Mouse (Mus musculus) neural tube, embryonic 11.5 days (tissue): ENCODE results near the gene Celf2. TPM values are rescaled to one million over a fixed set of nuclear protein-coding genes. Genes with fewer than 3 reads are reported as not detected.

ENCODE experiments used
- ATAC-seq: fragments of 200-750 bp; cut with Nextera tagmentation; 2 replicates; pipeline ENCODE4 v1.8.0; 2017; ENCODE audit warnings: moderate number of reproducible peaks, mild to moderate bottlenecking, moderate TSS enrichment, moderate library complexity; ENCODE audit not compliant: insufficient read depth, low FRiP score, low TSS enrichment
- DNase-seq: peaks from one replicate; pipeline ENCODE4 v3.0.0-alpha.2; 2015; ENCODE audit warnings: low spot score
- H3K27ac ChIP-seq: fragments of 300-500 bp; sonication (generic); 2 replicates; pipeline ENCODE4 v1.5.1; 2014; ENCODE audit warnings: low read depth, mild to moderate bottlenecking, low read length
- H3K27me3 ChIP-seq: fragments of 300-500 bp; sonication (generic); 2 replicates; pipeline ENCODE4 v1.6.1; 2014; ENCODE audit warnings: mild to moderate bottlenecking, low read length, mixed read lengths; ENCODE audit not compliant: control insufficient read depth, insufficient read depth
- H3K36me3 ChIP-seq: fragments of 300-500 bp; sonication (generic); 2 replicates; pipeline ENCODE4 v1.6.1; 2014; ENCODE audit warnings: mild to moderate bottlenecking, low read length, moderate library complexity, mixed read lengths; ENCODE audit not compliant: control insufficient read depth, insufficient read depth
- H3K4me1 ChIP-seq: fragments of 300-500 bp; sonication (generic); 2 replicates; pipeline ENCODE4 v1.6.1; 2014; ENCODE audit warnings: low read length, mixed read lengths; ENCODE audit not compliant: control insufficient read depth, insufficient read depth
- H3K4me2 ChIP-seq: fragments of 300-500 bp; sonication (generic); 2 replicates; pipeline ENCODE4 v1.6.1; 2014; ENCODE audit warnings: low read depth, mild to moderate bottlenecking, moderate library complexity
- H3K4me3 ChIP-seq: fragments of 300-500 bp; sonication (generic); 2 replicates; pipeline ENCODE4 v1.5.1; 2014; ENCODE audit warnings: low read depth, low read length
- H3K9ac ChIP-seq: fragments of 300-500 bp; sonication (generic); 2 replicates; pipeline ENCODE4 v1.6.1; 2014; ENCODE audit warnings: mild to moderate bottlenecking, low read length
- H3K9me3 ChIP-seq: fragments of 300-500 bp; sonication (generic); 2 replicates; pipeline ENCODE4 v1.6.1; 2016; ENCODE audit warnings: low read length; ENCODE audit not compliant: control insufficient read depth
- WGBS: fragments of 180-500 bp; shearing (Covaris S2); extraction: QIAGEN DNeasy Blood & Tissue Kit; methylation state at CpG from one replicate; pipeline ENCODE4 v1.1.7; 2014; 5-methylcytosine and 5-hydroxymethylcytosine counted together
- polyA plus RNA-seq: library from polyadenylated mRNA; unstranded; fragments of >200 nt; fragmentation: Nextera tagmentation; extraction: Ambion mirVana; gene quantifications from 2 replicates; pipeline ENCODE4 v1.2.1, GENCODE M21; 2014

Celf2 gene
- polyA plus RNA-seq, 1 experiment from 2014 or later: 70.3 TPM

DNA sequence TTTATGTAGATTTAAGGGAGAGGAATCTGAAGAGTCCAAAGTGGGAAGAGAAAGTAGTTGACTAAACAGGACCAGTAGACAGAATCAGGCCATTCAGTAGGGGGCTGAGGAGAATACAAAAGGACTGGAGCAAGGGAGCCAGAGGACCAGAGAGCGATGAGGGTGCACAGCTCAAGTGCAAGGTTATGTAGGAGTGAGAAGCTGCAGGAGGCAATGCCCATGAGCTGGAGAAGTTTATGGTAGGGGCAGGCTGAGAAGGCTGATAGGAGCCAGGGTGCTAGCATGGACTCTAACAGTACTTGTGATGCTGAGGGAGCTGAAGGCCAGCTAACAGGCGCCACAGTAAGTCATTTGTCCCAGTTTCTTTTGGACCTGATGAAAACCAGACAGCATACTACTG is 718.5 kb downstream of the Celf2 start:
- H3K27ac ChIP-seq: no peak overlapping the region
- no peak for ATAC-seq

DNA sequence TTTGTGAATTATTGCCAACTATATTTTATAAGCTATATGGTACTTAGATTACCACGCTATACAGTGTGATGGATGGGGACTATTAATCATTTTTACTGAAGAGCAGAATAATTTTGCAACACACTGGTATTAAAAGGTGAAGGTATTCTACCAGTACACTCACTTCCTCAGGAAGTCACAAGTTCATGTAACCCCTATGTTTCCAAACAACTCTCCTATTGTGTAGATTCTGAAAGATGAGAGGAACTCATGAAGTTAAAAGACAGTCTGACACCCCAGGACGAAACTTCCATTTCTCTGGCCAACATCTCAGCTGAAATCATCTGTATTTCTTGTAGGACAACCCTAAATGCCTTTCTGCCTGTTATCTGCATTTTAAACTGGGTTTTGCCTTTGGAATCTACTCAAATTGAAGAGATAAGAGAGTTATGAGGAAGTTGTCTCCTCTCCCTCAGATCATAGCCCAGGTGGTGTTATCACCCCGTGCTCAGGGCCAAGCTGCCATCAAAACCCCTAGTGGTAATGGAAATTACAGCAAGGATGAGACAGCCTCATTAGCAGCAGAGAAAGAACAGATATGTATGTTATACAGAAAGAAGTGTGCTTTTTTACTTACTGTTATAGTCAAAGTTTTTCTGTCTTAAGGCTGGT is 722.7 kb downstream of the Celf2 start:
- H3K9ac ChIP-seq: no peak overlapping the region
- H3K36me3 ChIP-seq: no peaks in the 10 kb centered on the region
- H3K4me3 ChIP-seq: no peak overlapping the region
- no peaks in the 10 kb centered on the region for H3K4me1 ChIP-seq
- H3K4me2 ChIP-seq: no peak overlapping the region
- no peak for DNase-seq
- H3K27ac ChIP-seq: no peak overlapping the region
- 78% methylated on average over 3 of the region's 3 CpGs for WGBS
- no peaks in the 10 kb centered on the region for H3K27me3 ChIP-seq
- H3K9me3 ChIP-seq: no peaks in the 10 kb centered on the region
- ATAC-seq: no peak

More for the DNA sequence above, 718.5 kb downstream of the Celf2 start:
- H3K4me2 ChIP-seq: no peak overlapping the region
- no peak overlapping the region for H3K4me3 ChIP-seq
- 88% methylated on average over 2 of the region's 2 CpGs for WGBS
- no peak overlapping the region for H3K9ac ChIP-seq
- H3K4me1 ChIP-seq: peaks cover 5% of the 10 kb centered on the region; the same call in 1 of the 2 replicates
- DNase-seq: no peak
- no peaks in the 10 kb centered on the region for H3K9me3 ChIP-seq
- H3K36me3 ChIP-seq: no peaks in the 10 kb centered on the region
- no peaks in the 10 kb centered on the region for H3K27me3 ChIP-seq

DNA sequence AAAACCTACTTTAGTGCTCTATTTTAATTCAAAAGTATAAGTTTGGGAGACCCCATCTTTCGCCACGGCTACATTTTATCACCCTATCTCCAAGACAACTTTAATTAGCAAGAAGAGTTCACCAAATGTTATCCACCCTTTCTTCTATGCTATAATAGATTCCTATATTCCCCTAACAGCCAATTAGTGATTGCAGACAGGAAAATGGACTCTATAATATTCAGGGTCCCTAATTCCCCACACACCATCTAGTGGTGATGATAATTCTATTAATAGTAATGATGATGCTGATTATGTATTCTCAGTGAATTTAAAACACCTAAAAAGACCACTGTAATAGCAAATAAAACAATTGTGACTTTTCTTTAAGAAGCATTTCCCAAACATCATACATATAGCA is 739.1 kb downstream of the Celf2 start:
- Histone ChIP-seq H3K27me3 (no peaks in the 10 kb centered on the region), H3K27ac (no peak overlapping the region), H3K9ac (no peak overlapping the region), H3K36me3 (no peaks in the 10 kb centered on the region), H3K4me2 (no peak overlapping the region), H3K9me3 (no peaks in the 10 kb centered on the region), H3K4me3 (no peak overlapping the region), H3K4me1 (no peaks in the 10 kb centered on the region)
- ATAC-seq (no peak), DNase-seq (no peak)
- 94% methylated on average over 2 of the region's 2 CpGs for WGBS

DNA sequence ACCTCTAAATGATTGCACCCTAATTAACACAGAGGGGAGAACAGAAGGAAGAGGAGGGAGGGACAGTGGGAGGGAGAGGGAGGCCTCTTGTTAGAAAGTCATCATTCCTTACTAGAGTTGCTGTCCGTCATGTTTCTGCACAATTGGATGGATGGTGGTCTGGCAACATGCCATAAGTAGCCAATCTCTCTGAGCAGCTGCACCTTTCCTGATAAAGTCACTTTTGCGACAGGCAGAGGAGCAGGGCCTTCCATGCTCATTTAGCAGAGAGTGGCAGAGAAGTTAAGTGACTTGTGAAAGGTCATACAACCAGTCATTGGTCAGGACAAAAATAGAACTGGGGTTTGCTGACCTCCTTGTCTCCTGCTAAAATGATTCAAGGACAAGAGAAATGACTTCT is 747.0 kb downstream of the Celf2 start:
- WGBS: 89% methylated on average over 2 of the region's 2 CpGs
- no peaks in the 10 kb centered on the region for H3K27me3 ChIP-seq
- H3K4me1 ChIP-seq: no peaks in the 10 kb centered on the region
- DNase-seq (no peak), ATAC-seq (no peak)
- H3K9me3 ChIP-seq: no peaks in the 10 kb centered on the region
- H3K27ac ChIP-seq: no peak overlapping the region
- H3K4me2 ChIP-seq: no peak overlapping the region
- H3K36me3 ChIP-seq: no peaks in the 10 kb centered on the region
- H3K9ac ChIP-seq: no peak overlapping the region
- no peak overlapping the region for H3K4me3 ChIP-seq

DNA sequence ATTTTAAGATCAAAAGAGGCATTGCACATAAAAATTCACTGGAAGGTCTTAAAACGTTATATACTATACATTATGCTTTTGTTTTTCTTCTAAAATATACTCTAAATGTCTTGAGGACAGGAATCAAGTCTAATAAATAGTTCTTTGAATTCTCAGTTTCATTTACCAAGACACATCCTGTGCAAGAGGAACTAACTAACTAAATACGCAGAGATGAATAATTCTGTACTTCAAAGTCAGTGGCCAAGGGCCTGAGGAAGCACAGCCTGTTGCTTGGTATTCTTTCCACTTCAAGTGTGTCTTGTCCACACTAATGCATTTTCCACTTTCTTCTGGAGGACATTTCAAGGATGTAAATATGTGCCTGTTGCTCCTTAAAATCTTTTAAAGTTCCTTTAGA is 766.2 kb downstream of the Celf2 start:
- Histone ChIP-seq H3K9ac (no peak overlapping the region), H3K9me3 (no peaks in the 10 kb centered on the region)

DNA sequence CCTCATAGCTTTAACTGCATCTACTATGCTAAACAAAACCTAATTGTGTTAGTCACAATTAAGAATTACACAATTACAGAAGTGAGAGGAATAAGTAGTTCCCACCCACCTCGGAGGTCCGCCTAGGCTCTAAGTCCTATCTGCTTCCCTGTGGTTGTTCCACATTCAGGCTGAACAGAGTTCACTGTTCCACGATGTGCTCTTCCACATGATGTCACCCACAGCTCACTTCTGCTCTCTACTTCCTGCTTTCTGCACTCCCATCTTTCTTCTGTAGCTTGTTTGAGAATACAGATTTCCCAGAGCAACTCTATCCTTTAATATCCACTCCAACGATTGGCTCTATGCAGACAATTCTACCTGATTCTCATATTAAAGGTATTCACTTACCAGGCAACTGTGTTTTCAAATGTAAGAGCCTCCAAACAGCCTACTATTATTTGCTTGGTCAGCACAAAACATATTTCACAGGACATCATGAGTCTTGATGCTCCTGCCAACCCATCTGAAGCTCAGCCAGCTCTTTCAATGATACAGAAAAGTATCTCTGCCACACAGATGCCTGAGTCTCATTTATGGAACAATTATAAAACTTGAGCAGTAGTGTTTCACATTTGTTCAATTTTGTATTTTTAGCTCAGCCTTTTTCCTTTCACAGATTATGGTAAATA is 769.2 kb downstream of the Celf2 start:
- no peak for DNase-seq
- no peak overlapping the region for H3K4me2 ChIP-seq
- no peak for ATAC-seq
- H3K9me3 ChIP-seq: no peaks in the 10 kb centered on the region
- no peaks in the 10 kb centered on the region for H3K36me3 ChIP-seq
- 84% methylated on average over 4 of the region's 4 CpGs for WGBS
- no peak overlapping the region for H3K27ac ChIP-seq
- no peaks in the 10 kb centered on the region for H3K4me1 ChIP-seq
- no peak overlapping the region for H3K9ac ChIP-seq
- H3K4me3 ChIP-seq: no peak overlapping the region
- no peaks in the 10 kb centered on the region for H3K27me3 ChIP-seq

More for the DNA sequence above, 766.2 kb downstream of the Celf2 start:
- DNase-seq (no peak), ATAC-seq (no peak)
- Histone ChIP-seq H3K27me3 (no peaks in the 10 kb centered on the region), H3K4me2 (no peak overlapping the region), H3K36me3 (no peaks in the 10 kb centered on the region), H3K4me3 (no peak overlapping the region), H3K4me1 (no peaks in the 10 kb centered on the region), H3K27ac (no peak overlapping the region)
- WGBS: 84% methylated on average over 2 of the region's 2 CpGs

DNA sequence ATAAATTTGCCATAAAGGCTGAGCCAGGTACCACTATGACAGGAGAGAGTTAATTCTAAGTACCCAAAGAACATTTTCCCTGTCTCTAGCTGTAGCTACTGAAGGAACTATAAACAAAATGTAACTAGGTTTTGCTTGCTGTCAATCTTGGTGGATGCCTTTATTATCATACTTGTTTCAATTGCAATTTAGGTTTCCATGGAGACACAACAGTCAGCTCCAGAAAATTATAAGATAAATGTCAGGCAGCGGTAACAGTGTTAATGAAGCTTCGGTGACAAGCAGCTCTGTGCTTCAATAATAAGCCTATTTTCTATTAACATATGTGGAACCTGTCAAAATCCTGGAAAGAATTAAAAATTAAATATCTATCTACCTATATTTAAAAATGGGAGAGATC is 777.3 kb downstream of the Celf2 start:
- no peak for DNase-seq
- H3K4me3 ChIP-seq: no peak overlapping the region
- no peak overlapping the region for H3K9ac ChIP-seq
- ATAC-seq: no peak
- H3K9me3 ChIP-seq: no peaks in the 10 kb centered on the region
- H3K4me2 ChIP-seq: no peak overlapping the region
- H3K27me3 ChIP-seq: no peaks in the 10 kb centered on the region
- H3K27ac ChIP-seq: no peak overlapping the region
- H3K4me1 ChIP-seq: no peaks in the 10 kb centered on the region
- 88% methylated on average over 2 of the region's 2 CpGs for WGBS
- H3K36me3 ChIP-seq: no peaks in the 10 kb centered on the region

DNA sequence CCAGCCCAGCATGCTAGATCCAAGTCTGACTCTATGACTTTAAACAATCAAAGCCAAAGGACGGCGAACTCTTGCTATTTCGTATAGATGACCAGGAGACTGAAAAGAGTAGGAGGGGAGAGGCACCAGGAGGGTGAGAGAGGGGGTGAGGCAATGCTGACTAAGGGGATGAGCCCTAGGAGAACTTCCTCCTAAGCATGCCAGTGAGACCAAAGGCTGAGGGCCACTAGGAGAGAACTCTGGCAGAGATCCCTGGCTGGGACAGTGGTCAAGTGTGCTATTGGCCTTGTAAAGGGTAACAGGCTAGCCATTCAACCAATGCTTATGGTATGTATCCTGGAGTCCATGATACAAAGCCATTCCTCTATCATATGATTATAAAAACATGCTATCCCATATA is 778.5 kb downstream of the Celf2 start:
- ATAC-seq (no peak), DNase-seq (no peak)
- H3K4me3 ChIP-seq: no peak overlapping the region
- no peak overlapping the region for H3K9ac ChIP-seq
- H3K27ac ChIP-seq: no peak overlapping the region
- 75% methylated on average over 3 of the region's 3 CpGs for WGBS
- no peaks in the 10 kb centered on the region for H3K4me1 ChIP-seq
- H3K36me3 ChIP-seq: no peaks in the 10 kb centered on the region
- no peaks in the 10 kb centered on the region for H3K27me3 ChIP-seq
- no peaks in the 10 kb centered on the region for H3K9me3 ChIP-seq
- no peak overlapping the region for H3K4me2 ChIP-seq

DNA sequence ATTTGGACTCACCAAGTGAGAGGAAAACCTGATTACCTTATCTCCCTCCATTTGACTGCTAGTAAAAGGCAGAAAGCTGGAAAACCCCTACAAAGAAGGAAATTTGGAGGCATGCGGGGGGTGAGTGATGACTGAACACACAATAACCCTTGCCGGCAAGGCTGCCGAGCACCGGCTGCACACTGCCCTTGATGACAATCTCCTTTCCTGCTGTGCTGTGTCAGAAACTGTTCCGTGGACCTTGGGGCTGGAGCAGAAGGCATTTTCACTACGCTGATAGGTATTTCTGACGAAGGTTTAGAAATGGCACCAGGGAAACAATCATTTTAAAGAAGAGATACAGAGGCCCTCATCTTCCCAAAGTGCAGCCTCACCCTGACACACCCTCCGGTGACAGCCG is 779.4 kb downstream of the Celf2 start:
- H3K4me2 ChIP-seq: no peak overlapping the region
- WGBS: 50% methylated on average over 9 of the region's 9 CpGs
- no peak for DNase-seq

More for the DNA sequence above, 779.4 kb downstream of the Celf2 start:
- no peaks in the 10 kb centered on the region for H3K4me1 ChIP-seq
- H3K27me3 ChIP-seq: no peaks in the 10 kb centered on the region
- no peaks in the 10 kb centered on the region for H3K9me3 ChIP-seq
- ATAC-seq: no peak
- no peak overlapping the region for H3K9ac ChIP-seq
- H3K27ac ChIP-seq: no peak overlapping the region
- H3K36me3 ChIP-seq: no peaks in the 10 kb centered on the region
- no peak overlapping the region for H3K4me3 ChIP-seq
